Mouse (Mus musculus) brain, embryonic 14.5 days (tissue): Measurements from ENCODE around the gene Cd200.

Source experiments
- CTCF ChIP-seq: fragments of 200-500 bp; IDR thresholded peaks from 2 replicates; pipeline ENCODE4 v1.5.1; 2012; ENCODE audit warnings: inconsistent platforms, mild to moderate bottlenecking, moderate library complexity, borderline replicate concordance; ENCODE audit not compliant: insufficient read depth, insufficient read length; ENCODE audit errors: extremely low read depth
- POLR2A ChIP-seq: fragments of 200-500 bp; IDR thresholded peaks from 2 replicates; pipeline ENCODE4 v1.6.1; 2012; ENCODE audit warnings: mild to moderate bottlenecking, inconsistent platforms, borderline replicate concordance; ENCODE audit not compliant: poor library complexity, insufficient read depth, insufficient read length, severe bottlenecking; ENCODE audit errors: extremely low read depth

- TF ChIP-seq CTCF (no peak), POLR2A (no peak)
These were observed 37.8 kb downstream of the Cd200 start for GRCm38 (mm10) chr16:45371076-45371475.
